Mouse (Mus musculus): Measurements from ENCODE around the gene Acat1.

Gene Acat1

DNA sequence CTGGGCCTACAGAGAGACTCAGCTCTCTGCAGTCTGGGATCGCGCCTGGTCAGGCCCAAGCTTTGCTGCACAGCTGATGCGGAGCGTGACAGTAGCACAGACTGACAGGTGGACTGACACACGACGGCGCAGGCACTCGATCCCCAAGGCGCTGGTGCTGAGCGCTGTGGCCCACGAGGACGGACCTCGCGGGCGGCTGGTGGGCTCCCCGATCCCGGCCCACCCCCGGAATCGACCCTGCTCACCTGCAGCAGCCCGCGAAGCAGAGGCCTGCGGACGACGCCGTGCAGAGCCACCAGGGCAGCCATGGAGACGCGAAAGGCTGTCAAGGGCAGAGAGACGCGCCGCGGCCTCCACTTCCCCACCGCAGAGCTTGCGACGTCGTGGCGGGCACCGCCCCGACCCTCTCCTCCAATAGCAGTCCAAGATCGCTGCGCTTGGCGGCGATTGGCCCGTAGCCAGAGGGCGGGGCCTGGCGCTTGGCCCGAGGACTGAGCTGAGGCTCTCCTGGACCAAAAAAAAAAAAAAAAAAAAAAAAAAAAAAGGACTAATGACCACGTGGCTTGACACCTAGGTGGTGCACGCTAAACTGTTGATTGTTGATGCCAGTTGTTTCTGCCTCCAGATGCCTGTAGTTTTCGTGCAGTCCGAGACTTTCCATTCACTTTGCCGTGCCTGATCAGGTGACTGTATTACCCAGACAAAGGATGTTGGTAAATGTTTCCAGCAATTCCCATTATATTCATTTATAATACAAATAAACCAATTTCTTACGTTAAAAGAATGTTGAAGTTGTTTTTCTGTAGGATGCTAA is at the start of gene Acat1:
Gene Acat1, minus strand, starts transcription at position 415 of the 814 bp plus-strand sequence.
- DNase-seq, result peak; percentile 97 to 98

DNA sequence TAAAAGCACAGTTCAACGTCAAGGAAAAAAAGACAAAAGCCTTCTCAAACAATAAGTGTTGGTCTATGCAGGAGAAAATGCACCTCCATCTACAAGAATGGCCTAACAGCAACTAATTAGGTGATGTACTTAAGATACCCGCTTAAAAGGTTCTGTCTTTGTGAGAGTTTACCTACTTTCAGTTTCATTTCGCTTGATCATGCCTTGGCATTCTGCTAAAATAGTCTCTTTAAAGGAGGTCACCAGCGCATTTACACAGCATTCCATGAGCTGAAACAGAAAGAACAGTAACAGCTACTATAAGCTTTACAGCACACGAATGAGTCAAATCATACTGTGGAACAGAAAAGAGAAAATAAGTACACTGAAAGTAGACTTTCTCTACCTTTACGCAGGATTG is 24.6 kb upstream of the Acat1 start:
- DNase-seq, result no peak

DNA sequence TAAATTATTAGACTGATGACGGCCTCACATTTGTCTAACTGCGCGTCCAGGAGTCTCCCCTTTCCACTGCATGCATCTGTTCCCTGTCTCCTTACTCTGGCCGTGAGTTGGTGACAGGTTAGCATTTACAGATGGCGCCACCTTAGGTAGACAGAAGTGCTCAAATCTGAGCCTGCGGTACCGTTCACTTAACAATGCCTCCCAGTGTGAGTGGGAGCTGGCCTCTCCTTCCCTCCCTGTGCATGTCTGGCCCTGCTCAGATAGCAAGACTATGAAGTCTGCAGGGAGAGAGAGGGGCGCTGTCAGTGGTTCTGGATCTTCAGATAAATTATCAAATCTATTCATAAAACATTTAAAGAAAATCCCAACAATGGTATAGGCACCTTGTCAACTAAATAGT is 5.1 kb upstream of the Acat1 start:
- DNase-seq, result no peak

DNA sequence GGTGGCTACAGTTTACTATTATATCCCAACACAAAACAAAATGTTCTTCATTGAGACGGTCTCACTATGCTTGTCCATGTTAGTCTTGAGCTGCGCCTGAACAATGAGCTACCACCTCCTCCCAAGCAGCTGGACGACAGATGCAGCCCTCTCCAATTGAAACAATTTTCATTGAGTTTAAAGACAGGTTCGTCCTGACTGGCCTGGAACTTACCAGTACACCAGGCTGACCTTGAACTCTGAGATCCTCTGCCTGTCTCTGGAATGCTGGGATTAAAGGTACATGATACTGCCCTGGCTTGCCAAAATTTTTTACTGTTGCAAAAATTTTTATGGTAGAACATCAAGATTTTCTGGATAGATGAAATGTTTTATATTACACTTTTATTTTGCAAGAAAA is 4.1 kb upstream of the Acat1 start:
- DNase-seq, result no peak

DNA sequence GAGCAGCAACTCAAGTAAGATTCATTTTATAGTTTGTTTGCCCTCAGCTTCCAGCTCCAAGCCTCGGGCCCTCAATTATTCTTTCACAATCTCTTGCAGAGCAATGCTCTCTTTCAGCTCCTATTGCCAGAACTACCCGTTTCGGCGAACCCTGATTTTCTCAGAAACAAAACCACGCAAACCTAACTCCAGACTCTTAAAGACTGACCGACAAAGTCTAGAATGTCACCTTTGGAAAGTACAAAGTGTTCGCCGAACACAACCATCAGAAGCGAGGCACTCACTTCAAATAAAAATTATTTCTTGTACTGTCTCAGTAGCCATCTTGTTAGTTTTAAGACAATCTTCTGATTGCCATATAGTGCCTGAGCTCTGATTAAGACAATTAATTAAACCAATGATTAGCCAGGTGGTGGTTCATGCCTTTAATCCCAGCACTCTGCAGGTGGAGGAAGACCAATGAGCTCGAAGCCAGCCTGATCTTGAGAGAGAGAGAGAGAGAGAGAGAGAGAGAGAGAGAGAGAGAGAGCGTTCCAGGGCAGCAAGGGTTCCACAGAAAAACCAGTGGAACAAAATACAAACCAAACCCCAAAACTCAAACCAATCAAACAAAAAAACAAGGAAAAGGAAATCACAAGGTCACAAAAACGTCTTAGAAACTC is 745 bp downstream of the Acat1 start:
- peak in 1 of 2 experiments; percentile 16 for DNase-seq

DNA sequence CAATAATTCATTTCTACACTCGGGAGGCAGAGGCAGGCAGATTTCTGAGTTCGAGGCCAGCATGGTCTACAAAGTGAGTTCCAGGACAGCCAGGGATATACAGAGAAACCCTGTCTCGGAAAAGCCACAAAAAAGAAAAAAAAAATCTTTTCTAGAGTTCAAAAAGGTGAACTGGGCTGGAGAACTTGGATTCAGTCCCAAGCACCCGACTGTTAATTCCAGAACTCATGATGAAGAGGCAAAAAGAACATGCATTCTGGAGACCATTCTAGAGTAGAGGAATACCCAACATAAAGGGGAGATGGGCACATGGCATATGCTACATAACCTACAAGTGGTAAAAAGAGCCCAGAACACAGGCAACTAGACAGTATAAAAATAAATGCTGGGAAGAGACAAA is 2.4 kb downstream of the Acat1 start:
- DNase-seq, result no peak

DNA sequence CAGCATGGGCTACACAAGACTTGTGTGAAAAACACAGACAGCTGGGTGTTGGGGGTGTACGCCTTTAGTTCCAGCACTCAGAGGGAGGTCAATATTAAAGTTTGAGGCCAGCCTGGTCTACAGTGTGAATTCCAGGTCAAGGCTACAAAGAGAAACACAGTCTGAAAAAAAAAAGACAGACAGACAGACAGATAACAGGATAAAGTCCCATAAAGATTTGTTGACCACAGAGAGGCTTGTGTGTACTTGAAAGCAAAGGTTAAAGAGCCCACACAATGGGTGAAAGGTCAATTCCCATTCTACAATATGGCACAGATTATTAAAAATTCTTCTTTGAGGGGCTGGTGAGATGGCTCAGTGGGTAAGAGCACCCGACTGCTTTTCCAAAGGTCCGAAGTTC is 3.0 kb downstream of the Acat1 start:
- no peak for DNase-seq

DNA sequence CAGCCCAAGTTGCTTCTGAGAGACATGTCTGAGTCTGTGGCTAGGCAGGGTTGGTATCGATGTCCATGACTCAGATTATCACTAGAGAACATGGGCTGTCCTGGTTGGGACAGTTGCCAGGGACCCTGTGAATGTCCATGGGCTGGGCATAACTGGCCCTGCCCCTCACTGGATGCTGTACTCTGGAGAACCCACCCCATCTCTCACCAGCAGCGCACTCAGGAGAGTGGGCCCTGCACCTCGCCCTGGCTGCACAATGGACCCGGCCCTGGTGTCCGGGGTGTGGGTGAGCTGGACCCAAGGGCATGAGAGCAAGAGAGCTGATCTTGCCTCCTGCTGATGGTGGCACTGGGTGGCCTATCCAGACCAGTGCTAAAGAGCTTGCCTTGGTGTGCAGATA is 5.2 kb downstream of the Acat1 start:
- no peak for DNase-seq

DNA sequence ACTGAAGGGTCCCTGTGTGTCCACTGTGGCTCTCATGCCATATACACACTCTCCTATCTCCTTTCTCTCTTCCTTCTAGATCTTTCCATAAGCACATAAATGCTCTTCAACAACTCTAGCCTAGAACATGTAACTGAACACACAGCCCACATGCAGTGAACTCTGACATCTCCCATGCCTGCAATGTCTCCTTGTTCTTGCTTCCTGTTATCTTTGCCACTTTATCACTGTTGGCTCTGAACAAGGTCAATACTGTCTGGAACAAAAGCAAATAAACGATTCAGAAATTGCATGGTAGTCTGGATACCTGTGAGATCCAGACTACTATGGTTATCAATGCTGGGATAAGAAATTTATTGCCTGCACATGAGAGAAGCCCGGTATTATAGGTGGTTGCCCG is 6.3 kb downstream of the Acat1 start:
- no peak for DNase-seq

DNA sequence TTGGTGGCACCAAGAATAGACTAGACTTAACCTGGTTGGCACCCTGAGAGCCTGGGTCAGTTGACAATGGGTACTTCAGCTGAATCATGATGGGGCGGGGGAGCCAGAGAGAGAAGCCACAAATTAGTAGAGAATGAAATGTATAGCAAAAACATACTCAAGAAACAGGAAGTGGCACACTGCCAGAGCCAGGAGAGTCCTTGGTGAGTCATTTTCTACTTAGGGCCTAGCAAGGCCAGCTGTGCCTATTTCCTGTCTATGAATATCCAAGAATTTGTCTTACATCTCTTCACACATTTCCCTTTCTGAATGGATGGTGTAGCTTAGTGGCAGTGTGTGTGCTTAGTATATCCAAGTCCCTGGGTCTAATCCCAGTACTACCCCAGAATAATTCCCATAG is 6.8 kb downstream of the Acat1 start:
- no peak for DNase-seq

DNA sequence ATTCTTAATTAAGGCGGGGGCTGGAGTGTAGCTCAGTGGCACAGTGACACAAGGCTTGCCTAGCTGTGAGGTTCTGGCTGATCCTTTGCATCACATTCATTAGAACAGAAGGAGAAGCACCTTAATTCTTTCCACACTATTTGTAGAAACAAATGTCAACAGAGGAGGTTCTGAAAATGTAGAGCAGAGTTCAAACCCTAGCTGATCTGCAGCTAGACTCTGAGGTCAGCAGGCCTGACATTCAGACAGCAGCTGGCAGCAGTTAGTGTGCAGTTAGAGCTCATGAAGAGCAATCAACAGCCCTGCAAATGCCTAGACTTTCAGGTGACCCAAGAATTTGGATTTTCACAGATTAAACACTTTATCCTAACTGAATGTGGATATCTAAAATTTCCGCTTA is 8.6 kb downstream of the Acat1 start:
- DNase-seq, result no peak

DNA sequence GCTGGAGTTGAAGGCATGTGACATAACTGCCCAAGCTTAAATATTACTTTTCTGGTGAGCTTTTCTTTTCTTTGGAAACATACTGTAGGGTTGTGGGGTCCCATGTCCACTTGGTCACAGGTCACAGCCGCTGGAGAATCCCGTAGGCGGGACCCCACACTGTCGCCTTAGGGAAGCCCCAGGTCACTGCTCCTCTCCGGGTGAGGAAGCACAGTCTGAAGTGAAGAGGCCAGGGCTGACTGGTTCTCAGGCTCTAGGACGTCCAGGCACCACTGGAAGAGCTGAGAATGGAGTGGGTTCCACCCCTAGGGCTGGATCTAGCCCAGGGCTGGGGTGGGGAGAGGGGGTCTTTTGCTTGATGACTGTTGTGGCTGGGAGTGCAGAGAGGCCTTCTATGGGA is 11.6 kb downstream of the Acat1 start:
- peak; percentile 44 to 60 for DNase-seq

DNA sequence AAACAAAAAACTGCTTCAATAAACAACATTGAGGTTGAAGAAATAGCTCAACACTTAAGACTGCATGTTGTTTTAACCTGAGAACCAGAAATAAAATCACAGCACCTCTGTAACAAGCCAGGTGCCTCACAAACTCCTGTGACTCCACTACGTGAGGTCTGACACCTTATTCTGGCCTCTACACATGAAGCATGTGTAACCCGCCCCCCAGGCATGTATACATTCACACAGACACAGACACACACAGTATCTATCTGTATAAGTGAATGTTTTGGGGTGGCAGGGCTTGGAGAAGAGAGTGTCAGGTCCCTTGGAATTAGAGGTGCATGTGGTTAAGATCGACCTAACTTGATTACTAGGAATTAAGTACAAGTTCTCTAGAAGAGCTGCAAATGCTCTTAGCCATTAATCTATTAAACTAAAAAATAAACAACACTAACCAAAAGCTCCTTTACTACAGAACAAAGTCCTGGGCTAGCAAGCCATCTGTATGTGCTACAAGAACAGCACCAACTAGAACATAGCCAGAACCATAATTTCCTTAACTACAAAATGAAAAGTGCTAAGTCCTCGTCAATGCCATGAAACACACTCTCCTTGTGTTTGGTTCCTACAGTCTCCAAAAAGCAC is 13.1 kb downstream of the Acat1 start:
- no peak for DNase-seq

DNA sequence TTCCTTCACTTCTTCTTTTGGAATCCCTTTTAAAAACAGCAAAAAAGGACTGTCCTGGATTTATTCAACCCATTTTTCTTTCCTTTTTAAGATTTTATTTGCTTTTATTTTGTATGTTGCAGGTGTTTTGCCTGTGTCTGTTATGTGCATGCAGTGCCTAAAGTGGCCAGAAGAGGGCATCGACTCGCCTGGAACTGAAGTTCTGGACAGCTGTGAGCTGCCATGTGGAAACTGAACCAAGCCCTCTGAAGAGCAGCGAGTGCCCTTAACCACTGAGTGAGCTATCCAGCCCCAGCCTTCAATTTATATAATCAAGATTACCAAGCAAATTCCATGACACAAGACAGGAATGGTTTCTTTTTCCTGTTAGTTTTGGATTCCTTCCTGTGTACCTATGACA is 15.4 kb downstream of the Acat1 start:
- peak; percentile 59 to 87 for DNase-seq

DNA sequence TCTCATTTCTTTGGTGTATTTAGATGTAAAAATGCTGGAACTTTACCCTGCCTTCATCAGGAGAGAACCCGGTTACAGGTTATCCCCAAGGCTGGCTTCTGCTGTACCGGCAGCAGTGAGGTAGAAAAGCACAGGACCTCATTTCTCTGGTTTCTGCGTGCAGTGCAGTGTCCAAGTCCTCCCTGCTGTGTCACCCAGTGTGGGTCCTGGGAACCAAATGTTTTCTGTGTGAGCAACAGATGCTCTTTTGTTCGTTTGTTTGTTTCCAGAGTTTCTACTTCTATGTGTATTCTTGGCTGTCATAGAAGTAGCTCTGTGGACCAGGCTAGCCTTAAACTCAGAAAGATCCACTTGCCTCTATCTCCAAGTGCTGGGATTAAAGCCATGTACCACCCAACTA is 28.3 kb downstream of the Acat1 start:
- DNase-seq, result no peak

DNA sequence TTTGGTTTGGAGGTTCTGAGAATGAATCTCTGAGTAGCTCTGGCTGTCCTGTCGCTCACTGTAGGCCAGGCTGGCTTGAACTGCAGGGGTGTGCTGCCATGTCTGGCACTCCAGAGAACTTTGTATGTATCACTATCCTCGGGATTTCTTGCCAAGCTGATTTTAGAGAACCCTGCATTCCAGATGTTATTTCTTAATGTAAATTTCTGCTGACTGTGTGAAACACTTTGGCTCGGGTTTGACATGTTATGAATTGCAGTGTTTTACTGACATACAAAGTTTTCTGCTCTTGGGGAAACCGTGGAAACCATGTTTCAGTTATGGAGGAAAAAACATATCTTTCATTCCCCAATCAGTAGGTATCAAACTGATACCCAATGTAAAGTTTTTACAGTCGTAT is 34.5 kb downstream of the Acat1 start:
- no peak for DNase-seq

DNA sequence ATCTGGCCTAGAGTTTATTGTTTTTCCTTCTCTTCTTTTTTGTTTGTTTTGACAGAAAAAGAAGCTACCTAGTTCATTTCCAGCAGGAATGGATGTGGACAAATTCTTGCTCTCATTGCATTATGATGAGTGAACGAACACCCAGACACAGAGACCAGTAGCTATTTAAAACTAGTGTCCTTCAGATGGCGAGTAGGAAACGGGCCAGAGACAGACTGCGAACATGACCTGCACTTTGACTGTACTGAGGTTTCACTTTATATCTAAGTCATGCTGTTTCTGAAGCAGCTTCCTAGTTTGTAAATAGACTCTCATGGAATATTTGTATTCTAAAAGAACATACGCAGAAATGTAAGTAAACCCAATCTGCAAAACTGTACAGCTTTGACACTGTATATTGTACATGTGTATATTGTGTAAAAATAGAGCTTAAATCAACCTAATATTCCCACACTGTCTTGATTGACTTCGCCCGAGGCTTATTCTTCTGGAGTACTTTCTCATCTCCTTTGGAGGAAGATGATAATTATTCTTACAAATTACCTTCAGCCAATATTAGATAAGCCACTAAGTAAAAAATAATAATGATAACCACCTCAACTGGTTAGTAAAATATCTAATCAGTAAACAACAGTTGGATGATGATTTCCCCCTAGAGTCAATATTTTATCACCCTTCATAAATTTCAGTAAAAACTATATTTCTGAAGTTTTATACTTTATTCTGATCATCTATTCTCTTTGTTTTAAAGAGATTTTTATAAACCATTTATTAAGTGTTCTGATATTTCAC is 37.5 kb downstream of the Acat1 start:
- DNase-seq, result no peak

DNA sequence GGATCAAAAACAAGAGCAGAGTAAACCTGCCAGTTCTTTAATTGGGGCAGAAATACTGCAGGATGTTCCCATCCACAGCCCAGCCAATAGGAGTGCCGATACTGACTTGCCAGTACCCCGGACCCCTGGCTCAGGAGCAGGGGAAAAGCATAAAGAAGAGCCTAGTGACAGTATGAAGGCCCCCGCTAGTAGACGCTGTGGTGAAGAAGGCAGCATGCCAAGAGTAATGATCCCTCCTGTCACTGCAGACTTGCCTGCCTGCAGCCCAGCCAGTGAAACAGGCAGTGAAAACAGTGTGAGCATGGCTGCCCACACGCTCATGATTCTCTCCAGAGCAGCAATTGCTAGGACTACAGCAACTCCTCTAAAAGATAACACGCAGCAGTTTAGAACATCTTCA is 39.5 kb downstream of the Acat1 start:
- DNase-seq, result no peak

DNA sequence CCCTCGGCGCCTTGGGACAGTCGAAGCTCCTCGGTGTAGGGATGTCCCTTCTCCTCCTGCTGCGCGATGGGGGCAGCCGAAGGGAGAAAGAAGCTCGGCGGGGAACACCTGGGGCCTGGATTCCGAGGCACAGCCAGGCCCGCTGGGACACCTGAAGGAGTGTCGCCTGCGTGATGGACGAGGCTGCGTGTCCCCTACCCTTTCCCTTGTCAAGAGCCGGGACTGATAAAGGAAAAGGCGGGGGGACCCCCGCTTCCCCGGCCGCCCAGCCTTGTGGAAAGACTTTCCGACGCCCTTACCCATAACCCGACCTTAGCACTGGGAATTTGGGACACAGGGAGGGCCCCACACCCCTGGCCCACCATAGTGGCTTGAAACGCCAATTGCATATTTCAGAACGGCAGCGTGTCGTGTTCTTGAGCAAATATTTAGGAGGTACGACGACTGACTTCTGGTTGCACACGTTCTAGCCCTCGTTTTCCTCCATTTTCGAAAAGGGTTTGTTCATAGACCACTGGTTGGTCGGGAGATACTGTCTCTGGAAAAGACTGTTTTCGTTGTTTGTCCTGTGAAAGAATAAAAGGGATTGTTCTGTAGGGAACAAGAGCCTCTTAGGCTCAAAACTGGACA is 72.7 kb downstream of the Acat1 start:
- DNase-seq, result peak; percentile 4

DNA sequence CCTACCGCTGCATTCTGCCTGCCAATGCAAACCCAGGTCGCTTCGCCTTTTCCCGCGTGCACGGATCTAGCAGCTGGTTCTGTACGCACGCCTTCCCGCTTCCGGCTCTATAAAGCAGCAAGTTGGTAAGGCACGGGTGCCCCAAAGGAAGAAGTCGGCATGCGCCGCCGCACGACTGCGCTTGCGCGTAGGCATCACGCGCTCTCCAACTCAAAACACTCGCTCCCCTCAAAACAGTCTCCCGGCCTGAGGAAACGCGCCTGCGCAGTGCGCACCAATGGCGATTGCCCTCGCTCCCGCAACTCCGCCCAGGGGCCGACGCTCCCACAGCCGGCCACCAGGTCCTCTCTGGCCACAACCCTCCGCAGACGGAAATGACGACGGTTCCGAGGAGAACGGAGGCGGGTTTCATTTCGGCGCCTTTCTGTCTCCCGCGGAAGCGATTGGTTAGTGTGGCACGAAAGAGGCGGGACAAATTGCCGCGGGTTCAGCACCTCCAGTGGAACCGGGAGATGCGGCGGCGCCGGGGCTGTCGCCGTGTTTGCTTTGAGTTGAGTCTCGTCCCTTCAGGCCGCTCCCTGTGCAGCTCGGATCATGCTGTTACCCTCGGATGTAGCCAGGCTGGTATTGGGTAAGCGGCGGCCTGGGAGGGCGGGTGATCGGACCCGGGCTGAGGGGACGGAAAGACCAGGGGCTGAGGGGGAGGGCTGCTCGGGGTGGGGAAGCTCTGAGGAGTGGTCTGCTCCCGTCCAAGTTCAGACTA is 73.4 kb downstream of the Acat1 start, which contains the start of the genes Atm and Npat:
Gene Atm, minus strand, starts transcription at position 183 of the 763 bp plus-strand sequence.
Gene Npat, plus strand, starts transcription at position 490 of the 763 bp plus-strand sequence.
- peak; percentile 99 to 100 for DNase-seq

DNA sequence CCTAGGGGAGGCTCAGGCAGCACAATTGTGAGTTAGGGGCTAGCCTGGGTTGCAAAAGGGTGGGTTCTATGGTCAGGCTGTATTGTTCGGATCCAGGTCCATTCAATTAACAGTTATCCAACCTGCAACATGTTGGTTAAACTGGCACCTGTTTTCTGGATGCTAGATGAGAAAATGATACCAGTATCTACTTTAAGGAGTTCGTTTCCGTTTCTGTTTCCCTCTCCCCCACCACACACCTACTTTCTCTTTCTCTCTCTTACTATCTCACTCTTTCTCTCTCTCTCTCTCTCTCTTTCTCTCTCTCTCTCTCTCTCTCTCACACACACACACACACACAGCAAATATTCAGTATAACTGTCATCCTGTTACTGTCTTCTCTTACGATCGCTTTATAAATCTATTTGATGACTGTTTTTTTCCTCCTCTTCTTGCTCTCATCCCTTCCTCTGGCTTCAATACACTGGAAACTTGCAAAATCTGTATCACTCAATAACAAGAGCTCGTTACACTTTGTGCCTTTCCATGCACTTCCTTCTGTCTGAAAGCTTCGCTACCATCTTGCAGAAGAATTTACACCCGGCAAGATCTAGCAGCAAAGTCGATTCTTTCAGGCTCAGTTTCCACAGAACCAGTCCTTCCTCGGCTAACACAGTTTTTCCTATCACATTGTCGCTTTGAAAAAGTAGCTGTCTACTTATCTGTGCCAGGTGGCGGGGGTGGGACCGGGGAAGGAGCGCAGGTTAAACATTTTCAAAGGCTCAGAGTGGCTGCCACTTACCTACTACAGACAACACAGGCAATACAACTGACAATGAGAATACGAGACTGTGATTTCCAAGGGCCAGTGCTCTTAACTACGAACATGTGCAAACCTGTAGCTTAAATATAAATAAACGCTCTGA is 74.5 kb downstream of the Acat1 start:
- peak; percentile 29 to 33 for DNase-seq

All from kidney, adult 8-10 months (tissue).